Mouse (Mus musculus) liver, adult 2 months (tissue): ENCODE data around the gene Mapk14. TPM values are rescaled to one million over a fixed set of nuclear protein-coding genes. Genes with fewer than 3 reads are reported as not detected.

Experiments
- DNase-seq: peaks from one replicate; pipeline ENCODE4 v3.0.0-alpha.2; 2011; ENCODE audit warnings: low read depth, low spot score; ENCODE audit errors: extremely low read depth
- H3K27ac ChIP-seq: fragments of 200-500 bp; replicated peaks from 2 replicates; pipeline ENCODE4 v1.5.1; 2012; ENCODE audit warnings: low read depth, mild to moderate bottlenecking, control low read depth, inconsistent platforms, low read length; ENCODE audit not compliant: insufficient read depth
- H3K27me3 ChIP-seq: fragments of 200-500 bp; 2 replicates; pipeline ENCODE4 v1.6.1; 2012; ENCODE audit warnings: mild to moderate bottlenecking, moderate library complexity, low read length, inconsistent platforms; ENCODE audit not compliant: control insufficient read depth, insufficient read depth
- H3K36me3 ChIP-seq: fragments of 200-500 bp; 2 replicates; pipeline ENCODE4 v1.6.1; 2012; ENCODE audit warnings: low read length, inconsistent platforms; ENCODE audit not compliant: control insufficient read depth, insufficient read depth
- H3K4me1 ChIP-seq: fragments of 200-500 bp; 2 replicates; pipeline ENCODE4 v1.6.1; 2011; ENCODE audit warnings: low read length; ENCODE audit not compliant: control insufficient read depth, insufficient read depth
- H3K4me3 ChIP-seq: fragments of 200-500 bp; 2 replicates; pipeline ENCODE4 v1.5.1; 2011; ENCODE audit warnings: low read depth, mild to moderate bottlenecking, control low read depth, low read length, moderate library complexity; ENCODE audit not compliant: insufficient read depth
- H3K79me2 ChIP-seq: fragments of 200-500 bp; 2 replicates; pipeline ENCODE4 v1.6.1; 2012; ENCODE audit warnings: inconsistent platforms, mild to moderate bottlenecking, low read length, moderate library complexity; ENCODE audit not compliant: control insufficient read depth, insufficient read depth
- H3K9ac ChIP-seq: fragments of 200-500 bp; 2 replicates; pipeline ENCODE4 v1.6.1; 2012; ENCODE audit warnings: low read depth, mild to moderate bottlenecking, control low read depth, inconsistent platforms, low read length
- CTCF ChIP-seq: fragments of 200-500 bp; IDR thresholded peaks from 2 replicates; pipeline ENCODE4 v1.5.1; 2011; ENCODE audit warnings: low read depth, low read length, control low read depth
- POLR2A ChIP-seq: fragments of 200-500 bp; IDR thresholded peaks from 2 replicates; pipeline ENCODE4 v1.6.1; 2011; ENCODE audit warnings: low read length, control low read depth; ENCODE audit not compliant: insufficient read depth; ENCODE audit errors: extremely low read depth
- WGBS: fragments of 180-500 bp; shearing (Covaris S2); methylation state at CpG from one replicate; pipeline ENCODE4 v1.1.7; 2018; 5-methylcytosine and 5-hydroxymethylcytosine counted together
- polyA plus RNA-seq: library from polyadenylated mRNA; depleted of rRNA; stranded (reverse); fragments of >200 nt; gene quantifications from 2 replicates; pipeline ENCODE4 v1.2.3, GENCODE M21; 2012
- total RNA-seq: library from RNA; depleted of rRNA; stranded (reverse); fragments of >200 nt; gene quantifications from 2 replicates; pipeline ENCODE4 v1.2.3, GENCODE M21; 2014

The Mapk14 gene
- total and polyA plus RNA-seq, 2 experiments, result 37.7 to 51.6 TPM

DNA sequence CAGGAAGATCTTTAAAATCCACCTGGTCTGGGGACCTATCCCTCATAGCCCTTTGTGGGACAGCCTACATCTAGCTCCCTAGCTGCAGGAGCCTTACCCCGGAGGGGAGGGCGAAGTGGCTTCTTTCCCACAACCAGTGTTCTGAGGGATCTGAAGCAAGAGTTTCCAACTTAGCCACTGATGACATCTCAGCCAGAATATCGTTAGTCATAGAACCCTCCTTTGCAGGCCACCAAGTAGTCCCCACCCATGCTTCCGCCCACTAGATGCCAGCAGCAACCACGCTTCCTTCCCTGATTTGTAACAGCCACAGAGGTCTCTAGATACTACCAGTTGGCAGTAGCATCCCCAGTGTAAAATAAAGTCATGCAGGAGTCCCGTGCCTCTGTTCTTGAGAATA, 59.5 kb downstream of the Mapk14 start:
- no peak overlapping the region for H3K4me3 ChIP-seq
- DNase-seq, result no peak
- H3K79me2 ChIP-seq, result no peaks in the 10 kb centered on the region
- H3K36me3 ChIP-seq, result peaks cover 22% of the 10 kb centered on the region
- 66% methylated on average over 6 of the region's 6 CpGs for WGBS
- H3K4me1 ChIP-seq, result peaks cover 2% of the 10 kb centered on the region; the same call in 1 of the 2 replicates
- no peak overlapping the region for H3K9ac ChIP-seq
- H3K27ac ChIP-seq, result no peak overlapping the region
- TF ChIP-seq CTCF (no peak), POLR2A (no peak)
- no peaks in the 10 kb centered on the region for H3K27me3 ChIP-seq

DNA sequence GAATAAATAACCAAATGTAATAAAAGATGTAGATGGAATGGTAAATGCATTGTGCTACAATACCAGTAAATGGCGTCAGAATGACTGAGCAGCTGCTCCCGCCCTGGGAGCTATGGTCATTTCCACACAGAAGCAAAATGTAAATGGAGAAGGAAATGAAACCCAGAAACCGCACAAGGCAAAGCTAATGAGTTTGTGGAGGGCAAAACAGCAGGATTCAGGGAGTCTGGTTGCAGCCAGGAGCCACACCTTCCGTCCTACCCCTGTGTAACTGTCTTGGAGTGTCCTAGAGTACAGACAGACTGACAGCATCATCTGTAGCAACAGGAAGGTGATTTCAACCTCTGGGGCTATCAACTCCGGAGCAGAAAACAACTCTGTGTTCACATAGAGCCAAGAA, 65.3 kb downstream of the Mapk14 start:
- Histone ChIP-seq H3K36me3 (no peaks in the 10 kb centered on the region), H3K4me1 (peaks cover 4% of the 10 kb centered on the region), H3K79me2 (no peaks in the 10 kb centered on the region), H3K27me3 (no peaks in the 10 kb centered on the region), H3K27ac (no peak overlapping the region), H3K4me3 (no peak overlapping the region), H3K9ac (no peak overlapping the region)
- DNase-seq, result no peak
- 80% methylated on average over 5 of the region's 5 CpGs for WGBS
- TF ChIP-seq POLR2A, result no peak
- TF ChIP-seq CTCF, result no peak

DNA sequence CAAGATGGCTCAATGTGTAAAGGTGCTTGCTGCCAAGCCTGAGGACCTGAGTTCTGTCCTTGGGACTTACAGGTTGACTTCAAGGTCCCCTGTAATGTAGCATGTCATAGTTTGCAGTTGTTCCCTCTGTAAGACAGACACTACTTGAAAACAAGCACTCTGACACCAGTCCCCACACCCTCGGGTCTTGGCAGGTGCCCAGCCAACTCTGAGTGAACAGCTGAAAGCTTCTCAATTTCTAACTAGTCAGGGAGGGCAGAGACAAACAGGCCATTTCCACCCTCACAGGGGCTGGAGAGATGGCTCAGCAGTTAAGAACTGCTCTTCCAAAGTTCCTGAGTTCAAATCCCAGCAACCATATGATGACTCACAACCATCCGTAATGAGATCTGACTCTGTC, 66.3 kb downstream of the Mapk14 start:
- Histone ChIP-seq H3K36me3 (no peaks in the 10 kb centered on the region), H3K27ac (no peak overlapping the region), H3K9ac (no peak overlapping the region), H3K79me2 (no peaks in the 10 kb centered on the region), H3K4me3 (no peak overlapping the region), H3K4me1 (peaks cover 4% of the 10 kb centered on the region), H3K27me3 (no peaks in the 10 kb centered on the region)
- DNase-seq, result no peak
- WGBS, result 58% methylated on average over 2 of the region's 2 CpGs
- TF ChIP-seq CTCF (no peak), POLR2A (no peak)

DNA sequence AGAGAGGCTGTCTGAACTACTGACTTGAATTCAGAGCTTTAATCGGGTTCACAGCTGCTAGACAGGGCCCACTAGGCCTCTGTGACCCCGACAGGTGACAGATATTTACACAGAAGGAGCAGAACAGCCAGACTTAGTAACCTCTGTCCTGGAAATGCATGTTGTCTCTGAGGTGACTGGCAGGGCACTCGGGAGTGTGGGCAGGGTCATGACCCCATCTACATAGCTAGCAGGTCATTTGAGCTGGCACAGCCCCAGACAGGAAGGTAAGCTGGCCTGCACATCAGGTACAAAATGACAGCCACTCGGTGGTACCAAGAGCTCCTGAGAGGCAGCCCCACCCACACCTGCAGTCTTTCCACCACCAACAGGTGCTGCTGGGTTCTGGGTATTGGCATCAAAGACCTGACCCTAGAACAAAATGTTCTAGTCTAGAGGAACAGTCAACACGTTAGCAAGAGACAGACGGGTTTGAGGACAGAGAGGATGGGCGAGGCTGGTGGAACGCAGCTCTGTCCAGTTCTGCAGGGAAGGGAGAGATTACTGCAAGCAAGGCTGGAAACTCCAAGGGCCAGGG, 69.7 kb downstream of the Mapk14 start:
- Histone ChIP-seq H3K9ac (no peak overlapping the region), H3K27ac (peak overlapping the region; percentile 41), H3K27me3 (no peaks in the 10 kb centered on the region), H3K4me1 (peaks cover 2% of the 10 kb centered on the region), H3K36me3 (no peaks in the 10 kb centered on the region), H3K4me3 (no peak overlapping the region), H3K79me2 (no peaks in the 10 kb centered on the region)
- no peak for TF ChIP-seq POLR2A
- WGBS, result 22% methylated on average over 8 of the region's 8 CpGs
- DNase-seq, result peak; percentile 97

DNA sequence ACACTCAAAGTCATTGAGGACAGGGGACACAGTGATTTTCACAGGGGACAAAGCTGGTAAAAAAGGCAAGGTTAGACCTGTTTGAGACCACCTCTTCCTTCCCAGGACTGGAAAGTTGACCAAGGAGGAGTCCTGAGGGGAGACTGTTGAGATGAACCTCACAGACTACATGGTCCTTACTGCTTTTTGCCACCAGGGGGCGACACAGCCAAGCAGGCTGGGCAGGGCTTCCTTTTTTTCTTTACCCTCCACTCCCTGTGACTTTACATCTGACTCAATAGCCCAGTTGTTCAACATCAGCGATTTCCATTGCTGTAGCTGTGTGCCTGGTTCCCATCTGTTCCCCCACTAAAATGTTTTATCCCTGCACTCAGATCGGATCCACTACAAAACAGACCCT, 70.7 kb downstream of the Mapk14 start:
- H3K9ac ChIP-seq, result no peak overlapping the region
- TF ChIP-seq POLR2A, result no peak
- TF ChIP-seq CTCF, result peak; percentile 94
- no peaks in the 10 kb centered on the region for H3K79me2 ChIP-seq
- H3K4me3 ChIP-seq, result no peak overlapping the region
- 14% methylated on average over 3 of the region's 3 CpGs for WGBS
- peak; percentile 35 for DNase-seq
- H3K36me3 ChIP-seq, result no peaks in the 10 kb centered on the region
- no peaks in the 10 kb centered on the region for H3K27me3 ChIP-seq
- no peak overlapping the region for H3K27ac ChIP-seq
- peaks cover 2% of the 10 kb centered on the region for H3K4me1 ChIP-seq

DNA sequence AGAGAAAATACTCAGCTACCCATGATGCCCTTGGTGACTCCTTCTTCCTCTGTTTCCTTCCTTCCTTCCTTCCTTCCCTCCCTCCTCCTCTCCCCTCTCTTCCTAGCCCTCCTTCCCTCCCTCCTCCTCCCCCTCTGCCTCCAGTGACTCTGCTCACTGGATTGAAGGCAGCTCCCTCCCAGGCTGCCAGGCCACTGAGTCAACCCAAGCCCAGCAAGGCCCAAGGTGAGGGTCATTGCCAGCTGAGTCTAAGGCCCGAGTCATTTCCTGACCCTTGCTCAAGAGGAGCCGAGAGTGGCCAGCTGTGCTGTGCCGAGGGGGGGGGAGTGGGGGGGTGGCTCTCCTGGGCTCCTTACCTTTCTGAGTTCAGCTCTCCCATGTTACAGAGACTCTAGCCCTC, 75.1 kb downstream of the Mapk14 start:
- H3K36me3 ChIP-seq, result no peaks in the 10 kb centered on the region
- H3K4me1 ChIP-seq, result peaks cover 5% of the 10 kb centered on the region
- H3K9ac ChIP-seq, result no peak overlapping the region
- TF ChIP-seq CTCF, result no peak
- no peak for TF ChIP-seq POLR2A
- DNase-seq, result no peak
- 56% methylated on average over 3 of the region's 3 CpGs for WGBS
- H3K79me2 ChIP-seq, result no peaks in the 10 kb centered on the region
- no peak overlapping the region for H3K4me3 ChIP-seq
- peaks cover 17% of the 10 kb centered on the region for H3K27me3 ChIP-seq
- no peak overlapping the region for H3K27ac ChIP-seq
